Mouse (Mus musculus) spleen, adult 2 months (tissue): ENCODE results near the gene Akap17b. TPM values are rescaled to one million over a fixed set of nuclear protein-coding genes. Genes with fewer than 3 reads are reported as not detected.
"Not testable (repeated sequence)": the region's sequence is repeated elsewhere in the genome, so short reads cannot be mapped to it uniquely, and the experiment has no call there.

Experiments used
- DNase-seq, 2 experiments: peaks; one replicate each; pipeline versions ENCODE4 v3.0.0 to v3.0.0-alpha.2; 2012 to 2021; ENCODE audit warnings: low spot score in 2 of 2, low read depth in 1 of 2
- H3K27ac ChIP-seq: fragments of 200-500 bp; 2 replicates; pipeline ENCODE4 v1.5.1; 2012; ENCODE audit warnings: low read length, inconsistent platforms; ENCODE audit not compliant: insufficient read depth
- H3K27me3 ChIP-seq: fragments of 200-500 bp; 2 replicates; pipeline ENCODE4 v1.6.1; 2012; ENCODE audit warnings: mild to moderate bottlenecking, moderate library complexity, low read length, inconsistent platforms; ENCODE audit not compliant: control insufficient read depth, insufficient read depth
- H3K36me3 ChIP-seq: fragments of 200-500 bp; 2 replicates; pipeline ENCODE4 v1.6.1; 2012; ENCODE audit warnings: mild to moderate bottlenecking, low read length, inconsistent platforms; ENCODE audit not compliant: control insufficient read depth, insufficient read depth
- H3K4me1 ChIP-seq: fragments of 200-500 bp; 2 replicates; pipeline ENCODE4 v1.6.1; 2011; ENCODE audit warnings: inconsistent platforms; ENCODE audit not compliant: control insufficient read depth, insufficient read depth, insufficient read length
- H3K4me3 ChIP-seq: fragments of 200-500 bp; 2 replicates; pipeline ENCODE4 v1.5.1; 2011; ENCODE audit warnings: mild to moderate bottlenecking, inconsistent platforms; ENCODE audit not compliant: insufficient read depth, insufficient read length; ENCODE audit errors: extremely low read depth
- CTCF ChIP-seq: fragments of 200-500 bp; IDR thresholded peaks from 2 replicates; pipeline ENCODE4 v1.5.1; 2011; ENCODE audit warnings: mild to moderate bottlenecking, inconsistent platforms; ENCODE audit not compliant: insufficient read depth, insufficient read length, insufficient replicate concordance; ENCODE audit errors: extremely low read depth
- POLR2A ChIP-seq: fragments of 200-500 bp; IDR thresholded peaks from 2 replicates; pipeline ENCODE4 v1.6.1; 2011; ENCODE audit warnings: low read depth, low read length, inconsistent platforms
- WGBS: fragments of 180-500 bp; shearing (Covaris S2); methylation state at CpG from one replicate; pipeline ENCODE4 v1.1.7; 2018; 5-methylcytosine and 5-hydroxymethylcytosine counted together
- polyA plus RNA-seq: library from polyadenylated mRNA; depleted of rRNA; stranded (reverse); fragments of >200 nt; gene quantifications from 2 replicates; pipeline ENCODE4 v1.2.3, GENCODE M21; 2012

The Akap17b gene
- polyA plus RNA-seq, 1 experiment = 0.36 TPM

GRCm38 (mm10) chrX:36598390-36598810 lies 46.8 kb downstream of the Akap17b start:
- TF ChIP-seq CTCF (no peak), POLR2A (no peak)
- Histone ChIP-seq H3K27me3 (no peaks in the 10 kb centered on the region), H3K36me3 (no peaks in the 10 kb centered on the region), H3K27ac (peak overlapping the region; percentile 95), H3K4me1 (peaks cover 3% of the 10 kb centered on the region; the same call in 1 of the 2 replicates), H3K4me3 (peak overlapping the region; percentile 89)
- whole genome bisulfite sequencing = 28% methylated on average over 40 of the region's 41 CpGs
- DNase-seq = no peak

- Histone ChIP-seq H3K27ac (peak within 1 kb of the TSS; percentile 95), H3K27me3 (no peaks in the 10 kb centered on the region), H3K36me3 (no peaks in the 10 kb centered on the region), H3K4me1 (peaks cover 3% of the 10 kb centered on the region; the same call in 1 of the 2 replicates), H3K4me3 (peak within 1 kb of the TSS; percentile 89)
- TF ChIP-seq POLR2A (peak; percentile 90), CTCF (no peak)
- peak; percentile 69 to 77 for DNase-seq
- WGBS = 30% methylated on average over 43 of the region's 45 CpGs
Measured at GRCm38 (mm10) chrX:36597707-36598389, 47.3 kb downstream of the Akap17b start, which contains the start of gene Pgrmc1. Gene Pgrmc1, plus strand, starts transcription at chrX:36598206.

GRCm38 (mm10) chrX:36596483-36597120 lies 48.6 kb downstream of the Akap17b start:
- H3K27me3 ChIP-seq, DNase-seq, H3K4me3 ChIP-seq, H3K36me3 ChIP-seq, H3K27ac ChIP-seq, H3K4me1 ChIP-seq: not testable (repeated sequence)
- WGBS = 82% methylated on average over 5 of the region's 5 CpGs

DNA sequence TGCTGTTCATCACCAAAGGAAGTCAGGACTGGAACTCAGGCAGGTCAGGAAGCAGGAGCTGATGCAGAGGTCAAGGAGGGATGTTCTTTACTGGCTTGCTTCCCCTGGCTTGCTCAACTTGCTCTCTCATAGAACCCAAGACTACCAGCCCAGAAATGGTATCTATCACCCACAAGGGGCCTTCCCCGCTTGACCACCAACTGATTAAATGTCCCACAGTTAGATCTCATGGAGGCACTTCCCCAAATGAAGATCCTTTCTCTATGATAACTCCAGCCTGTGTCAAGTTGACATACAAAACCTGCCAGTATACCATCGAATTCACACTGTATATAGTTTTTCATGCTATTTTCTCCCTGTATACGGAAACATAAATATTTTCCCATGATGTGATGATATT lies 49.9 kb downstream of the Akap17b start:
- H3K4me1 ChIP-seq = peaks cover 3% of the 10 kb centered on the region; the same call in 1 of the 2 replicates
- no peak for DNase-seq
- H3K4me3 ChIP-seq = no peak overlapping the region
- H3K27me3 ChIP-seq = no peaks in the 10 kb centered on the region
- H3K36me3 ChIP-seq = no peaks in the 10 kb centered on the region
- 83% methylated on average over 3 of the region's 3 CpGs for WGBS
- no peak overlapping the region for H3K27ac ChIP-seq
- no peak for TF ChIP-seq CTCF
- no peak for TF ChIP-seq POLR2A

GRCm38 (mm10) chrX:36591539-36591938 lies 53.7 kb downstream of the Akap17b start:
- H3K27me3 ChIP-seq = no peaks in the 10 kb centered on the region
- no peak overlapping the region for H3K4me3 ChIP-seq
- no peaks in the 10 kb centered on the region for H3K36me3 ChIP-seq
- no peaks in the 10 kb centered on the region for H3K4me1 ChIP-seq
- WGBS = 72% methylated on average over 4 of the region's 4 CpGs
- TF ChIP-seq POLR2A (no peak), CTCF (no peak)
- no peak for DNase-seq
- H3K27ac ChIP-seq = no peak overlapping the region

DNA sequence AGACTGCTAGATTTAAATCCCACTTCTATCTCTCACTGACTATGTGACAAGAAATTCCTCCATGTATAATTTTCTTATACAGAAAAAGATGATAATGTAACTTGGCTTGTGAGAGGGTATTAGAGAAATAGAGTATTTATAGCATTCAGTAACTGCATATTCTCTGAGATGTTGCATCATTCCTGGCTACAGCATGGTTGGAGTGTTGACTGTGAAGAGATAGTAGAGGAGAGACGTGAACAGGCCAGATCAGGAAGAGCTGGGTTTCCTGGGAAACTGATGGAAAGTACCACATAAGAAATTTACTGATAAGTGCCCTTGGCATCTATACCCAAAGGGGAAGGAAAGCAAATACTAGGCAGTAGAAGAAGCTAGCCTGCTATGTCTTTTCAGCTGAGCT lies 54.1 kb downstream of the Akap17b start:
- no peaks in the 10 kb centered on the region for H3K4me1 ChIP-seq
- H3K36me3 ChIP-seq = no peaks in the 10 kb centered on the region
- TF ChIP-seq CTCF (no peak), POLR2A (no peak)
- H3K27me3 ChIP-seq = no peaks in the 10 kb centered on the region
- H3K4me3 ChIP-seq = no peak overlapping the region
- H3K27ac ChIP-seq = no peak overlapping the region
- WGBS = 67% methylated on average over 1 of the region's 1 CpGs
- DNase-seq = no peak

- DNase-seq = no peak
- Histone ChIP-seq H3K4me3 (no peak overlapping the region), H3K4me1 (no peaks in the 10 kb centered on the region), H3K36me3 (no peaks in the 10 kb centered on the region), H3K27me3 (no peaks in the 10 kb centered on the region), H3K27ac (no peak overlapping the region)
- 86% methylated on average over 7 of the region's 7 CpGs for WGBS
- no peak for TF ChIP-seq POLR2A
- no peak for TF ChIP-seq CTCF
Measured at GRCm38 (mm10) chrX:36590266-36590665, 54.9 kb downstream of the Akap17b start.
